Mouse (Mus musculus) liver, embryonic 11.5 days (tissue): ENCODE data around the gene Mapk13. TPM values are rescaled to one million over a fixed set of nuclear protein-coding genes. Genes with fewer than 3 reads are reported as not detected.
A peak's percentile ranks its signal among the peaks of the same experiment; 100 is the strongest.
"Not testable (repeated sequence)": the region's sequence is repeated elsewhere in the genome, so short reads cannot be mapped to it uniquely, and the experiment has no call there.

Experiments used
- ATAC-seq: fragments of 200-750 bp; cut with Nextera tagmentation; replicated peaks from 2 replicates; pipeline ENCODE4 v1.8.0; 2017; ENCODE audit warnings: moderate number of reproducible peaks, mild to moderate bottlenecking, moderate TSS enrichment, moderate library complexity; ENCODE audit not compliant: low FRiP score
- DNase-seq: peaks from one replicate; pipeline ENCODE4 v3.0.0-alpha.2; 2017; ENCODE audit warnings: low spot score
- H3K27ac ChIP-seq: fragments of 300-500 bp; sonication (generic); 2 replicates; pipeline ENCODE4 v1.5.1; 2014; ENCODE audit warnings: mild to moderate bottlenecking, low read depth, low read length, control low read depth
- H3K27me3 ChIP-seq: fragments of 300-500 bp; sonication (generic); replicated peaks from 2 replicates; pipeline ENCODE4 v1.6.1; 2014; ENCODE audit warnings: low read length, mixed read lengths; ENCODE audit not compliant: control insufficient read depth, insufficient read depth
- H3K36me3 ChIP-seq: fragments of 300-500 bp; sonication (generic); 2 replicates; pipeline ENCODE4 v1.6.1; 2014; ENCODE audit warnings: mild to moderate bottlenecking, low read length, moderate library complexity, mixed read lengths; ENCODE audit not compliant: control insufficient read depth, insufficient read depth
- H3K4me1 ChIP-seq: fragments of 300-500 bp; sonication (generic); replicated peaks from 2 replicates; pipeline ENCODE4 v1.6.1; 2014; ENCODE audit warnings: low read length, mixed read lengths; ENCODE audit not compliant: control insufficient read depth, insufficient read depth
- H3K4me2 ChIP-seq: fragments of 300-500 bp; sonication (generic); 2 replicates; pipeline ENCODE4 v1.6.1; 2014; ENCODE audit warnings: mild to moderate bottlenecking, control low read depth, moderate library complexity
- H3K4me3 ChIP-seq: fragments of 300-500 bp; sonication (generic); 2 replicates; pipeline ENCODE4 v1.5.1; 2014; ENCODE audit warnings: low read depth, low read length, control low read depth
- H3K9ac ChIP-seq: fragments of 300-500 bp; sonication (generic); 2 replicates; pipeline ENCODE4 v1.6.1; 2014; ENCODE audit warnings: low read depth, low read length, control low read depth
- H3K9me3 ChIP-seq: fragments of 300-500 bp; sonication (generic); 2 replicates; pipeline ENCODE4 v1.6.1; 2016; ENCODE audit warnings: low read length, inconsistent platforms, mixed read lengths; ENCODE audit not compliant: control insufficient read depth
- WGBS: fragments of 180-500 bp; shearing (Covaris S2); extraction: QIAGEN DNeasy Blood & Tissue Kit; methylation state at CpG from one replicate; pipeline ENCODE4 v1.1.7; 2014; 5-methylcytosine and 5-hydroxymethylcytosine counted together
- polyA plus RNA-seq: library from polyadenylated mRNA; unstranded; fragments of >200 nt; fragmentation: Nextera tagmentation; extraction: Ambion mirVana; gene quantifications from 2 replicates; pipeline ENCODE4 v1.2.1, GENCODE M21; 2014

The Mapk13 gene
- 5.0 and 5.5 TPM in 2 replicates for polyA plus RNA-seq

GRCm38 (mm10) chr17:28769121-28769874 is at the start of gene Mapk13:
Mapk13 (plus strand) TSS chr17:28769297.
- peak within 1 kb of the TSS; percentile 40; the same call in 1 of the 2 replicates for H3K9ac ChIP-seq
- H3K36me3 ChIP-seq: no peaks in the 10 kb centered on the region
- no peak for DNase-seq
- 2% methylated on average over 58 of the region's 58 CpGs for WGBS
- H3K4me1 ChIP-seq: peaks cover 7% of the 10 kb centered on the region; the same call in 1 of the 2 replicates
- peak within 1 kb of the TSS; percentile 81 for H3K4me2 ChIP-seq
- H3K27ac ChIP-seq: no peak within 1 kb of the TSS
- no peaks in the 10 kb centered on the region for H3K9me3 ChIP-seq
- peak within 1 kb of the TSS; percentile 52 for H3K4me3 ChIP-seq
- H3K27me3 ChIP-seq: peaks cover 43% of the 10 kb centered on the region
- no peak for ATAC-seq

- ATAC-seq: no peak
- H3K27ac ChIP-seq: no peak within 1 kb of the TSS
- H3K4me2 ChIP-seq: no peak within 1 kb of the TSS
- DNase-seq: no peak
- no peaks in the 10 kb centered on the region for H3K27me3 ChIP-seq
- no peaks in the 10 kb centered on the region for H3K4me1 ChIP-seq
- H3K36me3 ChIP-seq: peaks cover 46% of the 10 kb centered on the region
- H3K9ac ChIP-seq: no peak within 1 kb of the TSS
- WGBS: 87% methylated on average over 4 of the region's 4 CpGs
- no peak within 1 kb of the TSS for H3K4me3 ChIP-seq
- H3K9me3 ChIP-seq: no peaks in the 10 kb centered on the region
Observed at GRCm38 (mm10) chr17:28725783-28726182, 43.3 kb upstream of the Mapk13 start, which contains the start of gene AC170998.1. AC170998.1 (plus strand) TSS chr17:28726083.

- peaks cover 53% of the 10 kb centered on the region for H3K36me3 ChIP-seq
- not testable (repeated sequence) for H3K4me3 ChIP-seq, H3K4me1 ChIP-seq, H3K9me3 ChIP-seq, H3K9ac ChIP-seq, DNase-seq, H3K27ac ChIP-seq, H3K4me2 ChIP-seq, H3K27me3 ChIP-seq, ATAC-seq
- WGBS: 90% methylated on average over 11 of the region's 11 CpGs
Observed at GRCm38 (mm10) chr17:28727511-28727910, 41.6 kb upstream of the Mapk13 start.

DNA sequence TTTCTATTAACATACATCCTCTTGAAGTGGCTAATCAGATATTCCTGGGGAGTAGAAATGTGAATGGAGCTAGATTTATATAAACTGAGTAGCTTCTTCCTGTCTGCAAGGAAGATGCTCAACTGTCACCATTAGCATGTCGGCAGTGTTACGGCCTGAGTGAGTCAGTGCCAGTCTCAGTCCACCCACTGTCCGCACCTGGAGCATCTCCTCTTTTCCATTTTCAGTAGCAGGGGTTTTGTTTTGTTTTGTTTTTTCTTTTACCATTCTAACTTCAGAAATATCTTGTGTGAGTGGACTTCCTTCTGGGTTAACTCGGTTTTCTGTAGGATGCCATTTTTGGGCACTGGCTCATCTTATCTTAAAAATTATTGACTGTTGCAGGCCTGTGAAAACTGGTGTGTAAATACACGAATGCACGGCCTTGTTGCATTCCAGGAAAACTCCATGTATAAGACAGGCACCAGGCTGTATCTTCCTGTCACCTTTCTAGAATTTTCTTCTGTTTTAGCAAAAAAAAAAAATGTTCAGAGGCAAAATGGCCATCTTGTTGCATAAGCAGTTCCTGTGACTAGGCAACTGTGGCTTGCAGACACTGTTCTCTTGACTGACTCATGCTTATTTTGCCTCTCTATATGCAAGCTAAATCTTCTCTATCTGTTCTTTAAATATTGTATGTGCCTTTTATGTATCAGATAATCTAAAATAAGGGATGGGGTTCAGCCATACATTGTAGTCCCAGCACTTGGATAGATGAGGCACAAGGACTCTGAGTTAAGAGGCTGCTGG is 33.6 kb upstream of the Mapk13 start:
- Histone ChIP-seq H3K4me3 (no peak overlapping the region), H3K9ac (no peak overlapping the region), H3K9me3 (no peaks in the 10 kb centered on the region), H3K27ac (no peak overlapping the region), H3K27me3 (no peaks in the 10 kb centered on the region), H3K4me2 (no peak overlapping the region), H3K4me1 (peaks cover 3% of the 10 kb centered on the region; the same call in 1 of the 2 replicates), H3K36me3 (peaks cover 21% of the 10 kb centered on the region)
- 77% methylated on average over 6 of the region's 6 CpGs for WGBS
- DNase-seq (no peak), ATAC-seq (no peak)

DNA sequence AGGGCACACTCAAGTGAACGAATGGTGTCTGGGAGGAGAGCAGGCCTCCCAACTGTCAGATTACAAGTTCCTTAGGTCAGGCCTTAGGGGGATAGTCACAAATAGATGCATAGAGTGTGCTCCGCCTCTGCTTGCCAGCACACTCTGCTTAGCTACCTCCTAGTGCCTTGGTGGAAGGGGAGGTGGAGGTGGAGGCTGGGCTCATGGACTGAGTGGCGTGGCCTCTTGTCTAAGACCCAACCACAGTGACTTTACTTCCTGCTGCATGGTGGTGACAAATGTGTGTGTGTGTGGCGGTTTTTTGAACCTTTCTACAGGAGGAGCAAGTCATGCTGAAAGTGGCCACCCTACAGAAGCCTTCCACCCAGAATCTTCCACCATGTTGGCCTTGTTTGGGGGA is 32.6 kb upstream of the Mapk13 start:
- no peak overlapping the region for H3K4me2 ChIP-seq
- H3K4me3 ChIP-seq: no peak overlapping the region
- ATAC-seq (peak; percentile 51; the same call in 1 of the 2 replicates), DNase-seq (no peak)
- no peaks in the 10 kb centered on the region for H3K9me3 ChIP-seq
- 59% methylated on average over 4 of the region's 4 CpGs for WGBS
- no peak overlapping the region for H3K27ac ChIP-seq
- peaks cover 3% of the 10 kb centered on the region; the same call in 1 of the 2 replicates for H3K4me1 ChIP-seq
- no peak overlapping the region for H3K9ac ChIP-seq
- H3K27me3 ChIP-seq: no peaks in the 10 kb centered on the region
- peaks cover 22% of the 10 kb centered on the region for H3K36me3 ChIP-seq

GRCm38 (mm10) chr17:28737973-28738372 is 31.1 kb upstream of the Mapk13 start:
- Histone ChIP-seq H3K9ac (no peak overlapping the region), H3K9me3 (no peaks in the 10 kb centered on the region), H3K27ac (no peak overlapping the region), H3K4me2 (no peak overlapping the region), H3K27me3 (no peaks in the 10 kb centered on the region), H3K36me3 (peaks cover 27% of the 10 kb centered on the region), H3K4me3 (no peak overlapping the region), H3K4me1 (peaks cover 3% of the 10 kb centered on the region; the same call in 1 of the 2 replicates)
- ATAC-seq (no peak), DNase-seq (no peak)
- WGBS: 76% methylated on average over 4 of the region's 4 CpGs

DNA sequence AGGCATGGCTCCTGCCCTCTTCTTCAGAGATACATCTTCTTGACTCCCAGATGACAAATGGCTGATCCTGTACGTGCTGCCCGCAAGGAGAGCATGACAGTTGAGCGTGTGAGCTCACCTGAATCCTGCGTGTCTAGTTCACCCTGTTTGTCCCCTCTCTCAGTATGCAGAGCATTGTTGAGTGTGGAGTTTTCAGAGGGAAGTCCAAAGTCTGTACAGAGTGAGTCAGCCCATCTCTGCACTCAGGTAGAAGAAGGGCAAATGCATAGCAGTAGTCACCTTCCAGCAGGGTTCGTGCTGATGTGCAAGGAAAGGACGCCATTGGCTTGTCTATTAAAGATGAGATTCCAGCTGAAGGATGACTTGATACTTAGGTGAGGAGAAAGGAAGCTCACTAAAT is 29.9 kb upstream of the Mapk13 start:
- 92% methylated on average over 6 of the region's 6 CpGs for WGBS
- no peak overlapping the region for H3K4me2 ChIP-seq
- no peak for ATAC-seq
- H3K4me3 ChIP-seq: no peak overlapping the region
- H3K4me1 ChIP-seq: peaks cover 3% of the 10 kb centered on the region; the same call in 1 of the 2 replicates
- no peaks in the 10 kb centered on the region for H3K9me3 ChIP-seq
- H3K27ac ChIP-seq: no peak overlapping the region
- DNase-seq: no peak
- no peaks in the 10 kb centered on the region for H3K27me3 ChIP-seq
- peaks cover 40% of the 10 kb centered on the region for H3K36me3 ChIP-seq
- no peak overlapping the region for H3K9ac ChIP-seq

DNA sequence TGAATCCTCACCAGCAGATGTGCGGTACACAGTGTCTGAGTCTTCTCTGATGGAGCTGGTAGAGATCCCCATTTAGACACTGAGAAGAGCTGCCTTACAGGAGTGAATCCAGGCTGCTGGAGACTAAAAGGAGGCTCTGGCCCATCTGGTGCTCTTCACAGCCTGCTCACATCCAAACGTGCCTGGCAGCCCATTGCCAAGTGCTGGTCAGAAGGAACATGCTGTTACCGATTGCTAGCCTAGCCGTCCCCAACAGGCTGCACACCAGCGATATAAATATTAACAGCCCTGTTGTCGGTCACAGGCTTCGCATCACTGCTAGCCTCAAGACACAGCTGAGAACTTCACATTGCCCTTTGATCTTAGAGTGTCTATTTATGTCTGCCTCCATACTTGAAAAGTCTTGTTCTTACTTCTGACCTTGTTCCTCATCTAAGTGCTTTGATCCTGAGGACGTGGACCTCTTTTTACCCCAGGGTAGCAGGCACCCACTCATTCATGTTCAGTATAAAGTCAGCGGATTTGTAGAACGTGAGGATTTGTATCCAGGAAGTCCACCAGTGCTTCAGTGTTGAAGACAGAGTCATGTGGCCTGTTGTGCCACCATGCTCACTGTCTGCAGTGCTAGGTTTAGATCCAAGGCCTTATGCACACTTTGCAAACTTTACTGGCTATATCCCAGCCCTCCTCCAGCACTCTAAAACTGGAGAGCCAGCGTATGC is 25.8 kb upstream of the Mapk13 start:
- H3K27ac ChIP-seq: no peak overlapping the region
- H3K9me3 ChIP-seq: no peaks in the 10 kb centered on the region
- peaks cover 3% of the 10 kb centered on the region; the same call in 1 of the 2 replicates for H3K4me1 ChIP-seq
- no peaks in the 10 kb centered on the region for H3K27me3 ChIP-seq
- H3K4me2 ChIP-seq: no peak overlapping the region
- ATAC-seq: no peak
- H3K36me3 ChIP-seq: peaks cover 61% of the 10 kb centered on the region
- WGBS: 91% methylated on average over 11 of the region's 11 CpGs
- no peak overlapping the region for H3K9ac ChIP-seq
- no peak overlapping the region for H3K4me3 ChIP-seq
- no peak for DNase-seq
